Mouse (Mus musculus): ENCODE results near the gene Arl5c. TPM values are rescaled to one million over a fixed set of nuclear protein-coding genes. Genes with fewer than 3 reads are reported as not detected.

Arl5c gene
- polyA plus RNA-seq, 1 experiment from 2014 or later, result 31.2 TPM

GRCm38 (mm10) chr11:98016177-98016576 is 20.2 kb upstream of the Arl5c start:
- H3K36me3 ChIP-seq (ENCODE audit: control insufficient read depth, insufficient read depth, low read length), result no peaks in the 10 kb centered on the region
- H3K4me2 ChIP-seq, result no peak overlapping the region
- H3K4me3 ChIP-seq (ENCODE audit: low read depth, low read length), result no peak overlapping the region
- peaks cover 24% of the 10 kb centered on the region for H3K27me3 ChIP-seq (replicated peaks; ENCODE audit: control insufficient read depth, insufficient read depth, low read length)
- peaks cover 8% of the 10 kb centered on the region; the same call in 1 of the 2 replicates for H3K4me1 ChIP-seq (replicated peaks; ENCODE audit: control insufficient read depth, insufficient read depth, low read length)
- DNase-seq (ENCODE audit: low spot score) (no peak), ATAC-seq (replicated peaks; ENCODE audit: low FRiP score) (no peak)
- H3K9me3 ChIP-seq (ENCODE audit: control insufficient read depth, low read length), result no peaks in the 10 kb centered on the region
- no peak overlapping the region for H3K9ac ChIP-seq (ENCODE audit: low read depth, low read length)
- WGBS, result 86% methylated on average over 5 of the region's 5 CpGs
- no peak overlapping the region for H3K27ac ChIP-seq (ENCODE audit: low read depth, low read length)

DNA sequence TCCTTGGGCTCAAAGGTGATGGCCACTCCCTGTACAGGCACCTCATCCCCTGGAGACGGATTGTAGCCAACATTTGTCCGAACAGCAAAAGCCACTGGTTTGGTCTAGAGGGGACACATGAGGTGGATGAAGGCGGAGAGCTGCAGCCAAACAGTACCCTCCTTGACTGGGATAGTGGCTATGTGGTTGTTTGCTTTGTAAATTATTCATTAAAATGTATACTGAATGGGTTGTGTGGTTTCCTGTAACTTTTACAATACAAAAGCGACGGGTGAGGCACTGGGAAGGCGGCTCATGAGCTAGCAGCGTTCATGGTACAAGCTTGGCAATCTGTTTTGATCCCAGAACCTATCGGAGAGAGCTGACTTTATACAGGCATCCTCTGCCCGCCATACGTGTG is 16.9 kb upstream of the Arl5c start:
- Histone ChIP-seq H3K27me3 (replicated peaks; ENCODE audit: control insufficient read depth, insufficient read depth, low read length) (peaks cover 10% of the 10 kb centered on the region; the same call in 1 of the 2 replicates), H3K4me1 (replicated peaks; ENCODE audit: control insufficient read depth, insufficient read depth, low read length) (no peaks in the 10 kb centered on the region), H3K36me3 (ENCODE audit: control insufficient read depth, insufficient read depth, low read length) (no peaks in the 10 kb centered on the region), H3K4me3 (ENCODE audit: low read depth, low read length) (no peak overlapping the region), H3K9ac (ENCODE audit: low read depth, low read length) (no peak overlapping the region), H3K9me3 (ENCODE audit: control insufficient read depth, low read length) (no peaks in the 10 kb centered on the region), H3K27ac (ENCODE audit: low read depth, low read length) (no peak overlapping the region), H3K4me2 (no peak overlapping the region)
- no peak for DNase-seq (ENCODE audit: low spot score)
- no peak for ATAC-seq (replicated peaks; ENCODE audit: low FRiP score)
- 75% methylated on average over 10 of the region's 10 CpGs for WGBS

DNA sequence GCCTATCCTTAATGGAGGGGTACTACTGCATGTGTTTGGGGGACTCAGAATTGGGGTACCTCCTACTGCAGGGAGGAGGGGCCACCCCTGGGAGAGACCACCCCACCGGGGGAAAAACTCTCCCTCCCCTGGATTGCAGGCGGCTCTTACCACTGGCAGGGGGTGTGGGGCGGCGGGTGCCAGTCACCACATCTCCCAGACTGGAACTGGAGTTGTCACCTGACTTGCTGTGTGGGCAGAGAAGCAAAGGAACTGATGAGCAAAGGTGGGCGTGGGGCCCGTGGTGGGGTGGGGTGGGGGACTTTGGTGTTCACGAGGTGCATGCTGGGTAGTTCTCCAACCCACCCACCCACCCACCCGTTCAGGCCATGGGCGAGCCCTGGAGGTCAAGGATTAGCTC is 15.7 kb upstream of the Arl5c start:
- no peaks in the 10 kb centered on the region for H3K36me3 ChIP-seq (ENCODE audit: control insufficient read depth, insufficient read depth, low read length)
- no peak overlapping the region for H3K27ac ChIP-seq (ENCODE audit: low read depth, low read length)
- H3K9ac ChIP-seq (ENCODE audit: low read depth, low read length), result no peak overlapping the region
- H3K4me2 ChIP-seq, result no peak overlapping the region
- no peak overlapping the region for H3K4me3 ChIP-seq (ENCODE audit: low read depth, low read length)
- peaks cover 10% of the 10 kb centered on the region; the same call in 1 of the 2 replicates for H3K27me3 ChIP-seq (replicated peaks; ENCODE audit: control insufficient read depth, insufficient read depth, low read length)
- no peaks in the 10 kb centered on the region for H3K4me1 ChIP-seq (replicated peaks; ENCODE audit: control insufficient read depth, insufficient read depth, low read length)
- no peak for ATAC-seq (replicated peaks; ENCODE audit: low FRiP score)
- no peak for DNase-seq (ENCODE audit: low spot score)
- H3K9me3 ChIP-seq (ENCODE audit: control insufficient read depth, low read length), result no peaks in the 10 kb centered on the region
- WGBS, result 42% methylated on average over 9 of the region's 9 CpGs

GRCm38 (mm10) chr11:98008087-98008486 is 12.1 kb upstream of the Arl5c start:
- H3K9ac ChIP-seq (ENCODE audit: low read depth, low read length), result no peak overlapping the region
- ATAC-seq (replicated peaks; ENCODE audit: low FRiP score), result no peak
- no peak for DNase-seq (ENCODE audit: low spot score)
- WGBS, result 72% methylated on average over 11 of the region's 11 CpGs
- no peak overlapping the region for H3K27ac ChIP-seq (ENCODE audit: low read depth, low read length)
- H3K9me3 ChIP-seq (ENCODE audit: control insufficient read depth, low read length), result no peaks in the 10 kb centered on the region
- H3K27me3 ChIP-seq (replicated peaks; ENCODE audit: control insufficient read depth, insufficient read depth, low read length), result peaks cover 13% of the 10 kb centered on the region
- no peak overlapping the region for H3K4me2 ChIP-seq
- H3K4me1 ChIP-seq (replicated peaks; ENCODE audit: control insufficient read depth, insufficient read depth, low read length), result peaks cover 3% of the 10 kb centered on the region
- H3K36me3 ChIP-seq (ENCODE audit: control insufficient read depth, insufficient read depth, low read length), result no peaks in the 10 kb centered on the region
- no peak overlapping the region for H3K4me3 ChIP-seq (ENCODE audit: low read depth, low read length)

GRCm38 (mm10) chr11:98005686-98006085 is 9.7 kb upstream of the Arl5c start:
- 85% methylated on average over 10 of the region's 10 CpGs for WGBS
- H3K36me3 ChIP-seq (ENCODE audit: control insufficient read depth, insufficient read depth, low read length), result no peaks in the 10 kb centered on the region

DNA sequence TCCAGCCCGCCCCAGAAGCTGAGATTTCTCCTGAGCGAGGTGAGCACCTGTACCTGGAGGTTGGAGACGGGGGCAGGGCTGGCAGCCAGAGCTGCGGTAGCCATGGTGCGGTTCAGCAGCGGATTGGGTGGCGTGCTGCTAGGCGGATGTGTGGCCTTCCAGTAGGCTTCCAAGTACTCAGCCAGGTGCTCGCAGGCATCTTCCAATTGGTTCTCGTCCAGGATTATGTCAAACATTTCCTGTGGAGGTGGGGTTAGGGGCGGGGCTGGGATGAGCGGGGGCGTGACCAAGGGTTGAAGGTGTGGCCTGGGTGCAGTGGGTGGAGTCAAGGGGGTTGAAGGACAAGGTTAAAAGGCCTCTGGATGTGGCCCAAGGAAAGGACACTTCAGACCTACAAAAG is 9.1 kb upstream of the Arl5c start:
- H3K4me1 ChIP-seq (replicated peaks; ENCODE audit: control insufficient read depth, insufficient read depth, low read length), result peaks cover 7% of the 10 kb centered on the region
- ATAC-seq (replicated peaks; ENCODE audit: low FRiP score) (no peak; the same call in 1 of the 2 replicates), DNase-seq (ENCODE audit: low spot score) (no peak)
- H3K4me2 ChIP-seq, result peak overlapping the region; percentile 50
- peaks cover 25% of the 10 kb centered on the region for H3K27me3 ChIP-seq (replicated peaks; ENCODE audit: control insufficient read depth, insufficient read depth, low read length)
- no peak overlapping the region for H3K27ac ChIP-seq (ENCODE audit: low read depth, low read length)
- H3K36me3 ChIP-seq (ENCODE audit: control insufficient read depth, insufficient read depth, low read length), result no peaks in the 10 kb centered on the region
- H3K9ac ChIP-seq (ENCODE audit: low read depth, low read length), result no peak overlapping the region
- no peaks in the 10 kb centered on the region for H3K9me3 ChIP-seq (ENCODE audit: control insufficient read depth, low read length)
- H3K4me3 ChIP-seq (ENCODE audit: low read depth, low read length), result 0 out of 2 replicates have a peak overlapping the region, but pooled peaks have one; percentile 10
- WGBS, result 28% methylated on average over 13 of the region's 13 CpGs

More at GRCm38 (mm10) chr11:98005686-98006085, 9.7 kb upstream of the Arl5c start:
- peaks cover 7% of the 10 kb centered on the region for H3K4me1 ChIP-seq (replicated peaks; ENCODE audit: control insufficient read depth, insufficient read depth, low read length)
- no peaks in the 10 kb centered on the region for H3K9me3 ChIP-seq (ENCODE audit: control insufficient read depth, low read length)
- H3K9ac ChIP-seq (ENCODE audit: low read depth, low read length), result no peak overlapping the region
- no peak overlapping the region for H3K27ac ChIP-seq (ENCODE audit: low read depth, low read length)
- no peak overlapping the region for H3K4me3 ChIP-seq (ENCODE audit: low read depth, low read length)
- DNase-seq (ENCODE audit: low spot score) (no peak), ATAC-seq (replicated peaks; ENCODE audit: low FRiP score) (no peak)
- no peak overlapping the region for H3K4me2 ChIP-seq
- peaks cover 19% of the 10 kb centered on the region for H3K27me3 ChIP-seq (replicated peaks; ENCODE audit: control insufficient read depth, insufficient read depth, low read length)

DNA sequence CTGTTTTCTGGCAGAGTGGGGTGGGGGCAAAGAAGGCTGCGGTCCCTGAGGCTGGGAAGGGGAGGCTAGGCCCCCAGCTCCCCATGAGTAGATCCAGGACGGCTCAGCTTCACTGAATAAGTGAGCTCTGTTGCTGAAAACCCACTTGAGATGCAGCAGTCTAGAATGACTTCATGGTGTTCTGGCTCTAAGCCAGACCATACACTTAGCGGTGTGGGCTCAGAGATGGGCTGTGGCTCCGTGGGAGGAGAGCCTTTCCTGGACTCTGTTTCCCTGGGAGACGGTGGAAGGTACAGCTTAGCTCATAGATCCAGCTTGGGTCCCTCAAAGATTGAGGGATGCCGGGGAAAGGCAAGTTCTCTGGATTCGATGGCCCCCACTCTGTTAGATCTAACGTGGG is 8.2 kb upstream of the Arl5c start:
- no peak for ATAC-seq (replicated peaks; ENCODE audit: low FRiP score)
- no peak for DNase-seq (ENCODE audit: low spot score)
- no peak overlapping the region for H3K27ac ChIP-seq (ENCODE audit: low read depth, low read length)

DNA sequence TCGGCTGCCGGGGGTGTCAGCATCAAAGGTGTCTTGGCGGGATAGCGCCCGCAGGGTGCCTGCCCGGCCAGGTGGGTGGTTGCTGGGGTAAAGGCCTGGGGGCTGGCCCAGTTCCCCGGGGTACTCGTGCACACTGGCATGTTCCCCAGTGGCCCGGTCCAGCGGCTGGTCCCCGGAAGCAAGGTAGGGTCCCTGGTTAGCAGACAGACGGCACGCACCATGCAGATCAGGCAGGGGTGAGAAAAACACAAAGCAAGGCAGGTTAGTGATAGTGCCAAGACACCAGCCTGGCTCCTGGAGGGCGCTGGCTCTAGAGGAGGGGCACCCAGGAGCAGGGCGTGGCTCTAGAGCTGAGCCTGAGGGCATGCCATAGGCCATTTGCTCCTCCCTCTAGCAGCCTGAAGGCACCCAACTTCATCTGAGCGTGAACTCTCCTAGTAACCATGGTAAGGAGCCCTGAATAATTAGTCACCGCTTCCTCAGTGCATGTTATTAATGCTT is 7.2 kb upstream of the Arl5c start:
- Histone ChIP-seq H3K9ac (ENCODE audit: low read depth, low read length) (no peak overlapping the region), H3K4me2 (peak overlapping the region; percentile 70), H3K36me3 (ENCODE audit: control insufficient read depth, insufficient read depth, low read length) (no peaks in the 10 kb centered on the region), H3K4me3 (ENCODE audit: low read depth, low read length) (peak overlapping the region; percentile 33), H3K9me3 (ENCODE audit: control insufficient read depth, low read length) (no peaks in the 10 kb centered on the region), H3K27me3 (replicated peaks; ENCODE audit: control insufficient read depth, insufficient read depth, low read length) (peaks cover 28% of the 10 kb centered on the region), H3K27ac (ENCODE audit: low read depth, low read length) (no peak overlapping the region), H3K4me1 (replicated peaks; ENCODE audit: control insufficient read depth, insufficient read depth, low read length) (peaks cover 7% of the 10 kb centered on the region)
- no peak for DNase-seq (ENCODE audit: low spot score)
- ATAC-seq (replicated peaks; ENCODE audit: low FRiP score), result no peak
- 35% methylated on average over 17 of the region's 17 CpGs for WGBS

More for the DNA sequence above, 8.2 kb upstream of the Arl5c start:
- no peak overlapping the region for H3K4me3 ChIP-seq (ENCODE audit: low read depth, low read length)
- H3K4me1 ChIP-seq (replicated peaks; ENCODE audit: control insufficient read depth, insufficient read depth, low read length), result peaks cover 7% of the 10 kb centered on the region
- peaks cover 28% of the 10 kb centered on the region for H3K27me3 ChIP-seq (replicated peaks; ENCODE audit: control insufficient read depth, insufficient read depth, low read length)
- 76% methylated on average over 8 of the region's 8 CpGs for WGBS
- no peak overlapping the region for H3K4me2 ChIP-seq
- no peaks in the 10 kb centered on the region for H3K9me3 ChIP-seq (ENCODE audit: control insufficient read depth, low read length)
- H3K36me3 ChIP-seq (ENCODE audit: control insufficient read depth, insufficient read depth, low read length), result no peaks in the 10 kb centered on the region
- H3K9ac ChIP-seq (ENCODE audit: low read depth, low read length), result no peak overlapping the region

GRCm38 (mm10) chr11:98002627-98003026 is 6.6 kb upstream of the Arl5c start:
- H3K27ac ChIP-seq (ENCODE audit: low read depth, low read length), result no peak overlapping the region
- WGBS, result 7% methylated on average over 12 of the region's 12 CpGs
- H3K9ac ChIP-seq (ENCODE audit: low read depth, low read length), result no peak overlapping the region

More at GRCm38 (mm10) chr11:98002627-98003026, 6.6 kb upstream of the Arl5c start:
- no peaks in the 10 kb centered on the region for H3K36me3 ChIP-seq (ENCODE audit: control insufficient read depth, insufficient read depth, low read length)
- DNase-seq (ENCODE audit: low spot score) (peak; percentile 77), ATAC-seq (replicated peaks; ENCODE audit: low FRiP score) (0 out of 2 replicates have a peak, but pooled peaks have one; percentile 21)
- H3K27me3 ChIP-seq (replicated peaks; ENCODE audit: control insufficient read depth, insufficient read depth, low read length), result peaks cover 28% of the 10 kb centered on the region
- H3K4me2 ChIP-seq, result peak overlapping the region; percentile 70
- H3K4me1 ChIP-seq (replicated peaks; ENCODE audit: control insufficient read depth, insufficient read depth, low read length), result peaks cover 7% of the 10 kb centered on the region
- H3K9me3 ChIP-seq (ENCODE audit: control insufficient read depth, low read length), result no peaks in the 10 kb centered on the region
- H3K4me3 ChIP-seq (ENCODE audit: low read depth, low read length), result peak overlapping the region; percentile 33
